Mouse (Mus musculus) CH12.LX (cell line): Measurements from ENCODE around the gene Scnn1a.

Source experiments
- BHLHE40 ChIP-seq: IDR thresholded peaks from 2 replicates; pipeline ENCODE4 v1.6.1; 2011; ENCODE audit warnings: mild to moderate bottlenecking, low read depth, low read length, improper control_type of control experiment
- CTCF ChIP-seq, 2 experiments: IDR thresholded peaks in 1 of 2; conservative IDR thresholded peaks in 1 of 2; 2 replicates each; pipeline ENCODE4 v1.5.1; 2011 to 2012; ENCODE audit warnings: low read depth in 2 of 2, low read length in 2 of 2, improper control_type of control experiment in 1 of 2, inconsistent platforms in 1 of 2, mild to moderate bottlenecking in 1 of 2, moderate library complexity in 1 of 2
- E2F4 ChIP-seq: IDR thresholded peaks from 2 replicates; pipeline ENCODE4 v1.6.1; 2011; ENCODE audit warnings: low read depth, low read length, improper control_type of control experiment; ENCODE audit not compliant: insufficient replicate concordance
- ELF1 ChIP-seq: IDR thresholded peaks from 2 replicates; pipeline ENCODE4 v1.6.1; 2014; ENCODE audit warnings: low read depth, mild to moderate bottlenecking, inconsistent platforms, low read length, improper control_type of control experiment
- EP300 ChIP-seq: IDR thresholded peaks from 2 replicates; pipeline ENCODE4 v1.6.1; 2011; ENCODE audit warnings: low read length, improper control_type of control experiment
- HCFC1 ChIP-seq: IDR thresholded peaks from 2 replicates; pipeline ENCODE4 v1.6.1; 2012; ENCODE audit warnings: low read depth, mild to moderate bottlenecking, inconsistent platforms, low read length, improper control_type of control experiment
- JUN ChIP-seq: IDR thresholded peaks from 2 replicates; pipeline ENCODE4 v1.6.1; 2011; ENCODE audit warnings: low read depth, mild to moderate bottlenecking, low read length, improper control_type of control experiment, moderate library complexity; ENCODE audit not compliant: insufficient read depth
- KAT2A ChIP-seq: IDR thresholded peaks from 2 replicates; pipeline ENCODE4 v1.6.1; 2012; ENCODE audit warnings: low read length, improper control_type of control experiment, inconsistent platforms; ENCODE audit not compliant: insufficient replicate concordance
- POLR2A ChIP-seq: IDR thresholded peaks from 2 replicates; pipeline ENCODE4 v1.6.1; 2011; ENCODE audit warnings: low read depth, mild to moderate bottlenecking, improper control_type of control experiment, low read length
- RAD21 ChIP-seq: IDR thresholded peaks from 2 replicates; pipeline ENCODE4 v1.6.1; 2011; ENCODE audit warnings: low read depth, mild to moderate bottlenecking, low read length, improper control_type of control experiment, moderate library complexity
- SIN3A ChIP-seq: IDR thresholded peaks from 2 replicates; pipeline ENCODE4 v1.6.1; 2012; ENCODE audit warnings: low read length, improper control_type of control experiment, inconsistent platforms
- TBP ChIP-seq: conservative IDR thresholded peaks from 2 replicates; pipeline ENCODE4 v1.6.1; 2011; ENCODE audit warnings: low read depth, low read length, improper control_type of control experiment
- TCF12 ChIP-seq: IDR thresholded peaks from 2 replicates; pipeline ENCODE4 v1.6.1; 2014; ENCODE audit warnings: low read depth, mild to moderate bottlenecking, inconsistent platforms, low read length, improper control_type of control experiment
- USF2 ChIP-seq: conservative IDR thresholded peaks from 2 replicates; pipeline ENCODE4 v1.6.1; 2011; ENCODE audit warnings: low read depth, low read length, improper control_type of control experiment

GRCm38 (mm10) chr6:125297149-125297820, 23.2 kb upstream of the Scnn1a start:
- no peak for TF ChIP-seq USF2
- TF ChIP-seq CTCF (conservative IDR thresholded peaks at IDR 0.05 in 1 of 2, IDR thresholded peaks at IDR 0.05 in 1 of 2; ENCODE audit: low read depth in 2 of 2, low read length in 2 of 2) = no peak
- TF ChIP-seq TCF12 = no peak
- TF ChIP-seq E2F4 = no peak
- no peak for TF ChIP-seq POLR2A
- no peak for TF ChIP-seq HCFC1
- no peak for TF ChIP-seq RAD21
- TF ChIP-seq BHLHE40 = no peak
- no peak for TF ChIP-seq ELF1
- TF ChIP-seq SIN3A = no peak
- no peak for TF ChIP-seq KAT2A
- TF ChIP-seq JUN = no peak
- TF ChIP-seq EP300 = no peak
- TF ChIP-seq TBP = no peak
